Mouse (Mus musculus): ENCODE results near the gene Alppl2. TPM values are rescaled to one million over a fixed set of nuclear protein-coding genes. Genes with fewer than 3 reads are reported as not detected.

Gene Alppl2
- not detected for total RNA-seq (2021)
- long read RNA-seq, experiment 1 = 0 reads
- long read RNA-seq, experiment 2 = 0 reads

DNA sequence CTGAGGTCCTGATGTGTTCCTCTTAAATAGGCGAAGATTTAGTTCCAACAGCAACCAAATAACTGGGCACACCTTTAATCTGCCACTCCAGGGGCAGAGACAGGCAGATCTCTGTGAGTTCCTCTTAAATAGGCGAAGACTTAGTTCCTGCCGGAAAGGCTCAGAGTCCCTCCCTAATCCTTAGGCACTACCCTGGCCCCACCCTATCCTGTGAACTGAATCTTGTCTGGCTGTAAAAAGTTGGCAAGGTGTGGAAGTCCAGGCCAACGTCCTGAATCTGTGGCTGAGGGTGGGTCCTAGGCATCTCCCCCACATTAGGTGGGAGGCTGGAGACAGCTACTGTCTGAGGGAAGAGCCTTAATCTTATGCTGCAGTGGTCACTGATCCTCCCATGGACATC is at the start of gene Alppl2:
TSS of gene Alppl2 (minus strand) at position 101 of the 400 bp plus-strand sequence.
- no peak for DNase-seq (ENCODE audit: low spot score)

DNA sequence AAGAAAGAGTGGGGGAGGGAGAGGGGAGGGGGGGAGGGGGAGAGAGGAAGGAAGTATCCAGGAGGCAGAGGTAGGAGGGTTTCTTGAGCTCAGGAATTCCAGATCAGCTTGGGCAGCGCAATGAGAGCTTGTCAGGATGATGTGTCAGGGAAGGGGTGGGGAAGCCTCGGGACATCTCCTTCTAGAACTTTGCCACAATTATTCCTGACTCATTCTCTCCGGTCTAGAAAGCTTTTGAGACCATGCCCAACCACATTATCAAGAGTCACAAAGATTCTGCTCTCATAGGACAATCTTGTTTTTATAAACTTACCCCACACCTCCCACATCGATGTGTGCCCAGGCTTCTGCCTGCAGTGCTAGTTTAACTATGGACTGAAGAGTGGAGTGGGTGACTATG is 42.1 kb upstream of the Alppl2 start:
- no peak for DNase-seq (ENCODE audit: low spot score)

- no peak for DNase-seq (ENCODE audit: low spot score)
Measured at GRCm38 (mm10) chr1:87127206-87128030, 37.7 kb upstream of the Alppl2 start.

- no peak for DNase-seq (ENCODE audit: low spot score)
Measured at GRCm38 (mm10) chr1:87124673-87125072, 34.9 kb upstream of the Alppl2 start, which contains the start of gene Akp3. TSS of gene Akp3 (plus strand) at chr1:87124973.

DNA sequence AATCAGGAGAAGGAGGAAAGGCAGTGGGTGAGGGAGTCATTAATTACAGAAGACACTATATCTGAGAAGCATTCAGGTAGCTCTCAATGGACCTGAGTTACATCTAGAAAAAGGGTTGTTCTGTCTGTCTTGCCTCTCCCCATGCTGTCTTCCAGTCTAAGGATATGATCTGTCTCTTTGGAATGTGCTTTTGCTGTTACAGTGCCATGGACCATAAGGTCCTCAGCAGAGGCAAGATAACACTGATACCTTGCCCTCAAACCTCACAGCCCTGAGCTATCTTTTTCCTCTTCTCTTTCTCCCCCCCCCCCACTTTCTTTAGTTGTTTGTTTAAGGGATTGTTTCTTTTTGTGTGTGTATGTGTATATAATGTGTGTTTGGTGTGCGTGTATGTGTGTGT is 25.1 kb upstream of the Alppl2 start:
- no peak for DNase-seq (ENCODE audit: low spot score)

- DNase-seq (ENCODE audit: low spot score) = peak; percentile 37
Measured at GRCm38 (mm10) chr1:87111719-87112354, 22.1 kb upstream of the Alppl2 start.

DNA sequence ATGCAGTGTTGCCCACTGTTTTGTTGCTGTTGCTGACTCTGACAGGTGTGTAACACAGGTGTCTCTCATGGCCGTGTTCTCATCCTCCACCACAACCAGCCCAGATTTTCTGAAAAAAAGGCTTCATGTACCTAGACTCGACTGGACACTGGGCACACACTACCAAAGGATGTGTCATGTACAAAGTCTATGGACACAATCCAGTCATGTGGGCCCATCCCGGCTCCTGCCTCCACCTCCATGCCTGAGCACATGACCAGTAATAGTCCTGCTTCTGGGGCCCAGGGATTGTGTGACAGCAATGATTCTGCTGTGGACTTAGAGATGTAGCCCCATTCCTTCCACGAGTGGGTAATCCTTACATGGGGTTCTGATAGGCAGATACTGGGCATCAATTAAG is 18.8 kb upstream of the Alppl2 start:
- DNase-seq (ENCODE audit: low spot score) = no peak

DNA sequence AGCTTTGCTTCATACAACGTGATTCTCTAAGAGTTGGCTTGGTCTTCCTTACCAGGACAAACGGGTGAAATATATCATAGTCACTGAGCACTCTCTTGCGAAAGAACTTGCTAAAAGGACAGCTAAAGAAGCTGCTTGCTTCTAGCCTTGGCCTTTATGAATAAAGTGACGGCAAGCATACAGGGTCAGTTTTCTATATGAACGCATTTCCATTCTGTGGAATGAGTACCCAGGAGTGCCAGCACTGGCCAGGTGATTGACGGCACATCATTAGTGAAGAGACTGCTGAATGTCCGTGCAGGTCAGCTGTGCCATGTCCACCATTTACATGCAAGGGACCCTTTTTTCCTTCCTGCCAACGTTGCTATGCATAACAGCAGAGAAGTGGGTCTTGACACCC is 16.8 kb upstream of the Alppl2 start:
- DNase-seq (ENCODE audit: low spot score) = no peak

DNA sequence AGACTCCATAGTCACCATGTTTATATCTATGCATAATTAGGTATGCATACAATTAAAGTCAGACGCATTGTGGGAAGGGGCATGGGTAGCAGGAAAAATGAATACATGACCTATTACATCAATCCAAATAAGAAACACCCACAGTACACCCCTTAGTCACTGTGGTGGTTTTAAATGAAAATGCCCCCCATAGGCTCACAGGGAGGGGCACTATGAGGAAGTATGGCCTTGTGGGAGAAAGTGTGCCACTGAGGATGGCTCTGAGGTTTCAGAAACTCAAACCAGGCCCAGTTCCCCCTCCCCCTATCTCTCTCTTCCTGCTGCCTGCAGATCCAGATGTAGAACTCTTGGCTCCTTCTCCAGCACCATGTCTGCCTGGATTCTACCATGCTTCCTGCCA is 14.2 kb upstream of the Alppl2 start:
- DNase-seq (ENCODE audit: low spot score) = no peak

DNA sequence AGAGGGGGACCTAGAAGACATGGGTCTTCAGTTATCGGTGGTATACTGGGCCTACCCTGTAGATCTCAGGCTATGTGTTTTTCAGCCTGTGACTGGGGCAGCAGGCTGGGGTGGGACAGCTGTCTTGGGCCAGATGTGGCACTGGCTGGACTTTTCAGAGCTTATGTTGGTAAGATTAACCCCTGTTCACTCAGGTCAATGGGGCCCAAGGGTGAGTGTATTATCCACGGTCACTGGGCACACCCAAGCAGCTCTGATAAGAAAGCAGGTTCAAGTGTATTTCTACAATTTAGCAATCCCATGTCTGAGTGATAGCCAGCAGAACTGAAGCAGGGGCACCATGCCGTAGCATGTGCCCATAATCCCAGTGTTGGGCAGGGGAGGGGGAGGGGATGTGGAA is 12.4 kb upstream of the Alppl2 start:
- no peak for DNase-seq (ENCODE audit: low spot score)

DNA sequence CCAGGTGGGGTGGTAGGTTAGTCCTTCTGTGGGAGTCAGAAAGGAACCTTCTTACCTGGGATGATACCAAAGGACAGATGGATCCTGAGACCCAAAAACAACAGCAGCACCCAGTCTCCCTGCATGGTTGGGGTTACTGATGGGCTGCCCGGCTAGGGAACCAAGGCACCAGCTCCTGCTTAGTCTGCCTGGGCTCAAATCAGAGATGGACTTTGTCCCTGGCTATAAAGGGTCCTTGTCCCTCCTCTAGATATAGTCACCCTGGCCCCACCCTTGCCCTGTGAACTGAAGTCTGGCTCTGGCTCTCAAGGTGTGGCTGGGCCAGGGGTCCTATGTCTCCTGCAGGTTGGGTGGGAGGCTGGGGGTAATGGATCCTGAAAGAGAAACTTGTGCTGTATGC is 11.7 kb upstream of the Alppl2 start, which contains the start of gene Alpi:
TSS of gene Alpi (minus strand) at position 196 of the 400 bp plus-strand sequence.
- no peak for DNase-seq (ENCODE audit: low spot score)

GRCm38 (mm10) chr1:87098358-87098975 is 8.7 kb upstream of the Alppl2 start:
- peak; percentile 37 for DNase-seq (ENCODE audit: low spot score)

GRCm38 (mm10) chr1:87095642-87096041 is 5.9 kb upstream of the Alppl2 start:
- DNase-seq (ENCODE audit: low spot score) = no peak

- DNase-seq (ENCODE audit: low spot score) = no peak
Measured at GRCm38 (mm10) chr1:87089251-87089650, 477 bp downstream of the Alppl2 start.

- DNase-seq (ENCODE audit: low spot score) = no peak
Measured at GRCm38 (mm10) chr1:87086964-87087363, 2.8 kb downstream of the Alppl2 start.

DNA sequence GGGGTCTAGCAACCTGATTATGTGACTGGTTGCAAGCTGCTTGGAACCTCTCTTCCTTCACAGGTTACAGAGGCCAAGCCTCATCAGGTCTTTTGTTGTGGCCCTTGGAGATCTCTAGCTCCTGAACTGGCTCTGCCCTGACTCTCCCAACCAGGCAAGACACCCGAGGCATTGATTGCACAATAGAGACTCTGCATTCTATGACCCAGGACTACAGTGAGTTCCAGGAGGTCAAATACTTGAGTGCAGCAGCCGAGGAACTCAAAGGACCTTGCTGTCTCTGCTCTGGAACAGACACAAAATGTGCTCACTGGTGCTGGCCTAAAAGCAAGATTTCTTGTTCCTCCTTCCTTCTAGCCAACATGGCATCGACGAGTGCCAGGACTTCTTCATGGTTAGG is 3.5 kb downstream of the Alppl2 start:
- DNase-seq (ENCODE audit: low spot score) = no peak

GRCm38 (mm10) chr1:87073776-87074175 is 16.0 kb downstream of the Alppl2 start:
- DNase-seq (ENCODE audit: low spot score) = no peak

DNA sequence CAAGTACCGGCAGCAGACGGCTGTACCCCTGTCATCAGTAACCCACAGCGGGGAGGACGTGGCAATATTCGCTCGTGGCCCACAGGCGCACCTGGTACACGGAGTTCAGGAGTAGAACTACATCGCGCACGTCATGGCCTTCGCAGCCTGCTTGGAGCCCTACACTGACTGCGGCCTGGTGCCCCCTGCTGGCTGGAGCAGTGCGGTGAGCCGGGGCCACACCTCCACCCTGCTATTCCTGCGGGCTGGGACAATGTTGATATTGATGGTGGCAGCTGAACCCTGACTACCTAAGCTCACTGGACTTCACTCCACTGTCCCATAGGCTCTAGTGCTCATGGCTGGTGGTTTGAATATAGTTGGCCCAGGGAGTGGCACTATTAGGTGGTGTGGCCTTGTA is 19.0 kb downstream of the Alppl2 start:
- no peak for DNase-seq (ENCODE audit: low spot score)

- no peak for DNase-seq (ENCODE audit: low spot score)
Measured at GRCm38 (mm10) chr1:87060913-87061312, 28.8 kb downstream of the Alppl2 start.

DNA sequence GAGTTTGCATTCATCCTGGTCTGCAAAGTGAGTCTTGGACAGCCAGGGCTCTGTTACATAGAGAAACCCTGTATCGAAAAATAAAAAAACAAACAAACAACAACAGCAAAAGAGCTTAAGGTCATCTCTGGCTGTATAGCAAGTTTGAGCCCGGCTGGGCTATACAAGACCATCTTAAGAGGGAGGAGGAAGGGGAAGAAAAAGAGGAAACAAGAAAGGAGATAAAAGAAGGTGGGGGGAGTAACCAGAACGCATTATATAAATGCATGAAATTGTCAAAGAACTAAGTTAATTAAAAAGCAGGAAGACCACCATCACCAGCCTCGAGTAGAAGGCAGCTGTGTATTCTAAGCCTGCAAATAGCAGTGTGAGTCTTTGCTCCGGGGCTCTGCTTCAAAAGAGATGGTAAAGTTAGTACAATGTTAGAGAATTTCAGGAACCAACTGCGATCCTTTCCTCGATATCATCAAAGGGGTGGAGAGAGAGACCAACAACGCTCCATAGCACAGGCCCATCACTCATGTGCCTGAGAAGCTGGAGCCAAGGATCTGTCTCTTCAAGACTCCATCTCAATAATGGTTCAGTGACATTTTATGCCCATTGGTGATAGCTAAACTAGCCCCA is 30.6 kb downstream of the Alppl2 start:
- no peak for DNase-seq (ENCODE audit: low spot score)

DNA sequence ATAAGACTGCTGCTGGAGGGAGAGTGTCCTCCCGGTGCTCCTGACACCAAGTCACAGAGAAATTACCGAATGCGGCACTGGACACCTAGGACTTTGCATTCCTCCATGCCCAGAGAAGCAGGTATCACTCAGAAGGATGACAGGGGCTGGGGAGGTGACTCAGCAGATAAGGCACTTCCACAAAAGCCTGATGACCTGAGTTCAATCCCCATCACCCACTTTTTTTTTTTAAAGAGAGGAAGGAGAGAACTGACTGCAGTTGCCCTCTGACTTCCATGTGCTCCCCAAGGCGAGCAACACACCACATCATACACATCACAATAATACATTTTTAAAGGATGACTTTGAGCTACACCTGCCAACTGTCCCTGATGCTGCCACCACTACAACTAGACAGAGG is 32.7 kb downstream of the Alppl2 start:
- DNase-seq (ENCODE audit: low spot score) = no peak

- no peak for DNase-seq (ENCODE audit: low spot score)
Measured at GRCm38 (mm10) chr1:87051369-87051768, 38.4 kb downstream of the Alppl2 start.

Data from gastrocnemius, adult 18-20 months (tissue).